Mouse (Mus musculus): Measurements from ENCODE around the gene Olfr453. TPM values are rescaled to one million over a fixed set of nuclear protein-coding genes. Genes with fewer than 3 reads are reported as not detected.

Gene Olfr453
- not detected in 2 replicates for polyA plus RNA-seq (2012; rRNA removed)

GRCm38 (mm10) chr6:42739071-42739470 lies at the start of gene Olfr453:
TSS of gene Olfr453 (plus strand) at chr6:42739371.

GRCm38 (mm10) chr6:42709291-42710211 lies 29.6 kb upstream of the Olfr453 start, which contains the start of gene Tcaf1:
TSS of gene Tcaf1 (minus strand) at chr6:42710088.

GRCm38 (mm10) chr6:42756104-42756503 lies 16.9 kb downstream of the Olfr453 start, which contains the start of gene Olfr38:
TSS of gene Olfr38 (plus strand) at chr6:42756404.

GRCm38 (mm10) chr6:42784793-42785192 lies 45.6 kb downstream of the Olfr453 start, which contains the start of gene Olfr452:
TSS of gene Olfr452 (plus strand) at chr6:42785093.

Other genes starting within 250 kb of the Olfr453 start
- gene Olfr455, start 191.8 kb upstream of the Olfr453 start, polyA plus RNA-seq (2012; rRNA removed), result not detected in 2 replicates
- not detected in 2 replicates for gene Tcaf3, start 141.7 kb upstream of the Olfr453 start, polyA plus RNA-seq (2012; rRNA removed)
- gene Tcaf2, start 94.1 kb upstream of the Olfr453 start, polyA plus RNA-seq (2012; rRNA removed), result 0.08 and 0.13 TPM in 2 replicates
- gene Tcaf1, start 29.3 kb upstream of the Olfr453 start, polyA plus RNA-seq (2012; rRNA removed), result 2.2 TPM in 2 replicates
- gene Olfr38, start 17.0 kb downstream of the Olfr453 start, polyA plus RNA-seq (2012; rRNA removed), result not detected in 2 replicates
- gene Olfr452, start 45.7 kb downstream of the Olfr453 start, polyA plus RNA-seq (2012; rRNA removed), result not detected in 2 replicates
- gene Olfr450, start 72.6 kb downstream of the Olfr453 start, polyA plus RNA-seq (2012; rRNA removed), result not detected in 2 replicates
- gene Olfr449, start 95.0 kb downstream of the Olfr453 start, polyA plus RNA-seq (2012; rRNA removed), result not detected in 2 replicates
- not detected in 2 replicates for gene Olfr448, start 151.1 kb downstream of the Olfr453 start, polyA plus RNA-seq (2012; rRNA removed)
- not detected in 2 replicates for gene Olfr447, start 169.5 kb downstream of the Olfr453 start, polyA plus RNA-seq (2012; rRNA removed)
- not detected in 2 replicates for gene Olfr446, start 182.0 kb downstream of the Olfr453 start, polyA plus RNA-seq (2012; rRNA removed)
- not detected in 2 replicates for gene Olfr444, start 209.7 kb downstream of the Olfr453 start, polyA plus RNA-seq (2012; rRNA removed)

Data from liver, embryonic 14 days (tissue).